Mouse (Mus musculus): ENCODE results near the gene Gm16434. TPM values are rescaled to one million over a fixed set of nuclear protein-coding genes. Genes with fewer than 3 reads are reported as not detected.
"Not testable (repeated sequence)": the region's sequence is repeated elsewhere in the genome, so short reads cannot be mapped to it uniquely, and the experiment has no call there.

Gene Gm16434
- polyA plus RNA-seq (2014; fragmentation: Nextera tagmentation; extraction: Ambion mirVana): not detected in 2 replicates

- not testable (repeated sequence) for H3K9ac ChIP-seq (replicated peaks; ENCODE audit: low read length); H3K27me3 ChIP-seq (ENCODE audit: control insufficient read depth, insufficient read depth, low read length); H3K4me3 ChIP-seq (ENCODE audit: low read depth, low read length); H3K9me3 ChIP-seq (replicated peaks; ENCODE audit: control insufficient read depth, low read length); H3K36me3 ChIP-seq (replicated peaks; ENCODE audit: control insufficient read depth, insufficient read depth, low read depth, low read length); H3K27ac ChIP-seq (replicated peaks; ENCODE audit: low read depth, low read length); DNase-seq (ENCODE audit: low spot score); ATAC-seq (replicated peaks; ENCODE audit: insufficient number of reproducible peaks, low FRiP score, low TSS enrichment, low read depth); H3K4me2 ChIP-seq (ENCODE audit: low read depth, low read length); H3K4me1 ChIP-seq (ENCODE audit: control insufficient read depth, insufficient read depth, low read length)
- WGBS: no CpG with 5 or more reads among the region's 2 CpGs
Measured at GRCm38 (mm10) chr14:7194440-7194839, at the start of gene Gm16434. Gm16434 (minus strand) TSS chr14:7194540.

- not testable (repeated sequence) for H3K4me3 ChIP-seq (ENCODE audit: low read depth, low read length); ATAC-seq (replicated peaks; ENCODE audit: insufficient number of reproducible peaks, low FRiP score, low TSS enrichment, low read depth); H3K36me3 ChIP-seq (replicated peaks; ENCODE audit: control insufficient read depth, insufficient read depth, low read depth, low read length); H3K4me2 ChIP-seq (ENCODE audit: low read depth, low read length); H3K27me3 ChIP-seq (ENCODE audit: control insufficient read depth, insufficient read depth, low read length); H3K4me1 ChIP-seq (ENCODE audit: control insufficient read depth, insufficient read depth, low read length); H3K9ac ChIP-seq (replicated peaks; ENCODE audit: low read length); H3K9me3 ChIP-seq (replicated peaks; ENCODE audit: control insufficient read depth, low read length); H3K27ac ChIP-seq (replicated peaks; ENCODE audit: low read depth, low read length)
- DNase-seq (ENCODE audit: low spot score): peak; percentile 51
- 0% methylated on average over 7 of the region's 10 CpGs for WGBS
Measured at GRCm38 (mm10) chr14:7243498-7243897, 49.2 kb upstream of the Gm16434 start.

- H3K4me1 ChIP-seq (ENCODE audit: control insufficient read depth, insufficient read depth, low read length); ATAC-seq (replicated peaks; ENCODE audit: insufficient number of reproducible peaks, low FRiP score, low TSS enrichment, low read depth); H3K27me3 ChIP-seq (ENCODE audit: control insufficient read depth, insufficient read depth, low read length); H3K9me3 ChIP-seq (replicated peaks; ENCODE audit: control insufficient read depth, low read length); H3K4me2 ChIP-seq (ENCODE audit: low read depth, low read length); H3K4me3 ChIP-seq (ENCODE audit: low read depth, low read length); H3K9ac ChIP-seq (replicated peaks; ENCODE audit: low read length); H3K27ac ChIP-seq (replicated peaks; ENCODE audit: low read depth, low read length); H3K36me3 ChIP-seq (replicated peaks; ENCODE audit: control insufficient read depth, insufficient read depth, low read depth, low read length); DNase-seq (ENCODE audit: low spot score): not testable (repeated sequence)
- WGBS: 82% methylated on average over 2 of the region's 3 CpGs
Measured at GRCm38 (mm10) chr14:7200070-7200469, 5.7 kb upstream of the Gm16434 start.

GRCm38 (mm10) chr14:7174483-7174971, 19.8 kb downstream of the Gm16434 start, which contains the start of gene Gm3512:
Gm3512 (minus strand) TSS chr14:7174533.
- ATAC-seq (replicated peaks; ENCODE audit: insufficient number of reproducible peaks, low FRiP score, low TSS enrichment, low read depth); H3K4me1 ChIP-seq (ENCODE audit: control insufficient read depth, insufficient read depth, low read length): not testable (repeated sequence)

More at GRCm38 (mm10) chr14:7174483-7174971, 19.8 kb downstream of the Gm16434 start, which contains the start of gene Gm3512:
- not testable (repeated sequence) for H3K36me3 ChIP-seq (replicated peaks; ENCODE audit: control insufficient read depth, insufficient read depth, low read depth, low read length); H3K27me3 ChIP-seq (ENCODE audit: control insufficient read depth, insufficient read depth, low read length); H3K4me2 ChIP-seq (ENCODE audit: low read depth, low read length); DNase-seq (ENCODE audit: low spot score); H3K4me3 ChIP-seq (ENCODE audit: low read depth, low read length); H3K27ac ChIP-seq (replicated peaks; ENCODE audit: low read depth, low read length); H3K9me3 ChIP-seq (replicated peaks; ENCODE audit: control insufficient read depth, low read length); H3K9ac ChIP-seq (replicated peaks; ENCODE audit: low read length)
- WGBS: no CpG with 5 or more reads among the region's 37 CpGs

Other genes starting within 250 kb of the Gm16434 start
- not detected in 2 replicates for gene Gm6356, start 220.7 kb downstream of the Gm16434 start, polyA plus RNA-seq (2014; fragmentation: Nextera tagmentation; extraction: Ambion mirVana)
- gene Gm10406, start 167.1 kb downstream of the Gm16434 start, polyA plus RNA-seq (2014; fragmentation: Nextera tagmentation; extraction: Ambion mirVana): 1.7 and 2.0 TPM in 2 replicates
- not detected in 2 replicates for gene Gm3685, start 149.6 kb downstream of the Gm16434 start, polyA plus RNA-seq (2014; fragmentation: Nextera tagmentation; extraction: Ambion mirVana)
- gene Gm3696, start 93.9 kb downstream of the Gm16434 start, polyA plus RNA-seq (2014; fragmentation: Nextera tagmentation; extraction: Ambion mirVana): 2.3 and 2.5 TPM in 2 replicates
- not detected in 2 replicates for gene Gm6676, start 69.1 kb downstream of the Gm16434 start, polyA plus RNA-seq (2014; fragmentation: Nextera tagmentation; extraction: Ambion mirVana)
- 5.2 and 5.6 TPM in 2 replicates for gene Gm3512, start 20.0 kb downstream of the Gm16434 start, polyA plus RNA-seq (2014; fragmentation: Nextera tagmentation; extraction: Ambion mirVana)
- gene Gm3727, start 70.2 kb upstream of the Gm16434 start, polyA plus RNA-seq (2014; fragmentation: Nextera tagmentation; extraction: Ambion mirVana): not detected in 2 replicates
- gene Gm3739, start 120.5 kb upstream of the Gm16434 start, polyA plus RNA-seq (2014; fragmentation: Nextera tagmentation; extraction: Ambion mirVana): 1.1 and 1.5 TPM in 2 replicates
- not detected in 2 replicates for gene Gm5797, start 137.9 kb upstream of the Gm16434 start, polyA plus RNA-seq (2014; fragmentation: Nextera tagmentation; extraction: Ambion mirVana)
- gene Gm8374, start 170.6 kb upstream of the Gm16434 start, polyA plus RNA-seq (2014; fragmentation: Nextera tagmentation; extraction: Ambion mirVana): not detected in 2 replicates